Mouse (Mus musculus) liver, embryonic 13.5 days (tissue): ENCODE measurements around the gene Il23a. TPM values are rescaled to one million over a fixed set of nuclear protein-coding genes. Genes with fewer than 3 reads are reported as not detected.
"Not testable (repeated sequence)": the region's sequence is repeated elsewhere in the genome, so short reads cannot be mapped to it uniquely, and the experiment has no call there.

Experiments
- ATAC-seq: fragments of 200-750 bp; cut with Nextera tagmentation; 2 replicates; pipeline ENCODE4 v1.8.0; 2017; ENCODE audit warnings: low read depth, mild to moderate bottlenecking, moderate number of reproducible peaks, moderate library complexity
- DNase-seq: peaks from one replicate; pipeline ENCODE4 v3.0.0; 2022
- H3K27ac ChIP-seq: fragments of 300-500 bp; sonication (generic); 2 replicates; pipeline ENCODE4 v1.5.1; 2015; ENCODE audit warnings: moderate library complexity, mild to moderate bottlenecking, inconsistent platforms
- H3K27me3 ChIP-seq: fragments of 300-500 bp; sonication (generic); 2 replicates; pipeline ENCODE4 v1.6.1; 2015; ENCODE audit warnings: mild to moderate bottlenecking, inconsistent platforms
- H3K36me3 ChIP-seq: fragments of 300-500 bp; sonication (generic); 2 replicates; pipeline ENCODE4 v1.6.1; 2015; ENCODE audit warnings: mild to moderate bottlenecking, inconsistent platforms
- H3K4me1 ChIP-seq: fragments of 300-500 bp; sonication (generic); replicated peaks from 2 replicates; pipeline ENCODE4 v1.6.1; 2015; ENCODE audit warnings: inconsistent platforms
- H3K4me2 ChIP-seq: fragments of 300-500 bp; sonication (generic); 2 replicates; pipeline ENCODE4 v1.6.1; 2015; ENCODE audit warnings: inconsistent platforms, mild to moderate bottlenecking, moderate library complexity
- H3K4me3 ChIP-seq: fragments of 300-500 bp; sonication (generic); replicated peaks from 2 replicates; pipeline ENCODE4 v1.5.1; 2015; ENCODE audit warnings: mild to moderate bottlenecking, inconsistent platforms
- H3K9ac ChIP-seq: fragments of 300-500 bp; sonication (generic); 2 replicates; pipeline ENCODE4 v1.6.1; 2015; ENCODE audit warnings: mild to moderate bottlenecking, inconsistent platforms
- H3K9me3 ChIP-seq: fragments of 300-500 bp; sonication (generic); replicated peaks from 2 replicates; pipeline ENCODE4 v1.6.1; 2016; ENCODE audit warnings: inconsistent platforms
- WGBS: fragments of 180-500 bp; shearing (Covaris S2); methylation state at CpG from one replicate; pipeline ENCODE4 v1.1.7; 2015; ENCODE audit not compliant: insufficient replicate concordance; 5-methylcytosine and 5-hydroxymethylcytosine counted together
- polyA plus RNA-seq: library from polyadenylated mRNA; unstranded; fragments of >200 nt; fragmentation: Nextera tagmentation; extraction: Ambion mirVana; gene quantifications from 2 replicates; pipeline ENCODE4 v1.2.1, GENCODE M21; 2015

Il23a gene
- polyA plus RNA-seq, 1 experiment from 2014 or later: not detected

DNA sequence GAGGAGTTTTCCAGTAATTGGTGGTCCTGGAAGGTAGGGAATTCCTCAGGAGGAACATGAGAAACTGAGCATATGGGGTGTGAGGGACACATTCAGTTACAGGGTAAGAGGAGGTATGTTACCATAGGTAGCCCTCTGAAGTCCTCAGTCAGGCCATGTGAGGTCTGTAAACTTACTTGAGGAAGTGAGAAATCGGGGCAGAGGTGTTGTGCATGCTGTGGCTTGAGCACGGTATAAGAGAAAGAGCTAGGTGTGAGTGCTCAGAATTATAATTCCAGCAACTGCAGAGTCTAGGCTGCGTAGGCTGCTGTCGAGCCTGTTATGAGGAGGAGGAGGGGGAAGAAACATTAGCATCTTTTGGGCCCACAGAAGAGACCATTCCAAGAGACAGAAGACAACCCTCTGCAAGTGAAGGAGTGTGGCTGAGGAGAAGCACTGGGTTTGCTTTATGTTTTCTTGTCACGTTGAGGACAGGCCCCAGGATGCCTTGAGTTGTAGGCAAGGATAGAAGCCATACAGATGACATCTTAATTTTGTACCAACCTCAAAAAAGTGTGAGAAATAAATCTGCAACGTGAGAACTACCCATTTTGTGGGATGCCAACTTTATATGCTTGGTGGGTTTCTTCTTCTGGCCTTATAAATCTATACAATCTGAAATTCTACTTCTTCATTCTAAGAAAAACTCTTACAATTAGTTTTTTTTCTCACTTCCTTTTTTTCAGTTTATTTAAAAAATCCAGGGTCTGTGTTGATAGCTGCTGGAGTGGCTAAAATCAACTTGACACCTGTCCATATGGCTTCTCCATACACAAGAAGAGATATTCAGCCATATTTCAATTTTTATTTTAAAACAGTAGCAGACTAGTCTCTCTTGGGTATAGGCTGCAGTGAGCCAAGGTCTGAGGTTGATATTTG, 34.9 kb downstream of the Il23a start:
- Histone ChIP-seq H3K4me2 (no peak overlapping the region), H3K4me3 (no peak overlapping the region), H3K9ac (no peak overlapping the region), H3K27ac (no peak overlapping the region), H3K36me3 (no peaks in the 10 kb centered on the region), H3K4me1 (peaks cover 4% of the 10 kb centered on the region; the same call in 1 of the 2 replicates), H3K27me3 (no peaks in the 10 kb centered on the region), H3K9me3 (no peaks in the 10 kb centered on the region)
- no peak for DNase-seq
- 65% methylated on average over 6 of the region's 6 CpGs for WGBS
- no peak for ATAC-seq

DNA sequence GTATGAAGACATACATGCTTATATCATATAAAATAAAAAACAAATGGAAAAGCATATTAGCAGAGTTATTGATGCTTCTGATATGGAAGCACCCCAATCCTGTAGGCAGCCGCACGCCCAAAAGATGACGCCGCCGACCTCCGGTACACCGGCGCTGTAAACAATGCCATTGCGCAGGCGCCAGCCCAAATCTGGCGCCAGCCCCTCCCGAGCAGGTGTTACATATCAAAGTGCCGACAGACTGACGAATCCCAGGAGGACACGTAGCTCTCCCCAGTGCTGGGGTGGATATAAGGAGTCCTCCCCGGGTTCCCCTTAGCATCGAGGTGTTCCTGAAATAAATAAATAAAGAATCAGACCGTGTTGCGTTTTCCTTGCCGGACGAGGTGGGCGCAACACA, 36.3 kb downstream of the Il23a start:
- Histone ChIP-seq H3K9me3 (no peaks in the 10 kb centered on the region), H3K27me3 (no peaks in the 10 kb centered on the region), H3K4me2 (no peak overlapping the region), H3K4me1 (peaks cover 4% of the 10 kb centered on the region; the same call in 1 of the 2 replicates), H3K9ac (no peak overlapping the region), H3K27ac (no peak overlapping the region), H3K36me3 (no peaks in the 10 kb centered on the region), H3K4me3 (no peak overlapping the region)
- ATAC-seq (no peak), DNase-seq (no peak)
- 75% methylated on average over 22 of the region's 22 CpGs for WGBS

DNA sequence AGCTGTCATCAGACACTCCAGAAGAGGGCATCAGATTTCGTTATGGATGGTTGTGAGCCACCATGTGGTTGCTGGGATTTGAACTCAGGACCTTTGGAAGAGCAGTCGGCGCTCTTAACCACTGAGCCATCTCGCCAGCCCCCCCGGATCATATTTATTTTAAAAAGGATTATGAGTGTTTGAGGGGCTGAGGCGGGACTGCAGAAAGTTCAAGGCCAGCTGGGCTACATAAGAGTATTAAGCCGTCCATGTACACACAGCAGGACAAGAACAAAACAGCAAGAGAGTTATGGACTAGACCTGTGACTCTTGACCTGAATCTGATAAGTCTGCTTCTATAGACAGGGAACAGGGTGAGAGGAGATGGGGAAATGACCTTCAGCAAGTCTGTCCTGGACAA, 38.2 kb downstream of the Il23a start:
- H3K4me3 ChIP-seq, H3K36me3 ChIP-seq: not testable (repeated sequence)

DNA sequence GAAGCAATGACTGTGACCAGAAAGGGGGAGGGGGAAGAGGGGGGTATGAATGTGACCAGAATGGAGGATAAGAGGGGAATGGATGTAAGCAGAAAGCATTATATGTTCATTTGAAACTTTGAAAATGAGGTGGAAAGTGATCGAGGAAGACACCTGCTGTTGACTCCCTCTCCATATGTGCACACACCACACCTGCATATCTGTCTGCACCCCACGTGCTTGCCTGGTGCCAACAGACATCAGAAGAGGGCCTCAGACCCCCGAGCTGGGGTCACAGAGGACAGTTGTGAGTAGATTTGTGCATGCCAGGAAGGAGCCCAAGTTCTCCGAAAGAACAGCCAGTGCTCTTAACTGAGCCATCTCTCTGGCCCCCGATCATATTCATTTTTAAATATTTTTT, 38.6 kb downstream of the Il23a start:
- Histone ChIP-seq H3K4me2 (no peak overlapping the region), H3K27ac (no peak overlapping the region), H3K9me3 (no peaks in the 10 kb centered on the region), H3K27me3 (no peaks in the 10 kb centered on the region), H3K36me3 (no peaks in the 10 kb centered on the region), H3K9ac (no peak overlapping the region), H3K4me1 (peaks cover 4% of the 10 kb centered on the region; the same call in 1 of the 2 replicates), H3K4me3 (no peak overlapping the region)
- ATAC-seq: no peak
- DNase-seq: no peak
- 59% methylated on average over 5 of the region's 5 CpGs for WGBS

More for the DNA sequence above, 38.2 kb downstream of the Il23a start:
- WGBS: 79% methylated on average over 7 of the region's 7 CpGs
- DNase-seq, H3K4me2 ChIP-seq, H3K9ac ChIP-seq, H3K27ac ChIP-seq, H3K9me3 ChIP-seq, H3K4me1 ChIP-seq, ATAC-seq, H3K27me3 ChIP-seq: not testable (repeated sequence)

DNA sequence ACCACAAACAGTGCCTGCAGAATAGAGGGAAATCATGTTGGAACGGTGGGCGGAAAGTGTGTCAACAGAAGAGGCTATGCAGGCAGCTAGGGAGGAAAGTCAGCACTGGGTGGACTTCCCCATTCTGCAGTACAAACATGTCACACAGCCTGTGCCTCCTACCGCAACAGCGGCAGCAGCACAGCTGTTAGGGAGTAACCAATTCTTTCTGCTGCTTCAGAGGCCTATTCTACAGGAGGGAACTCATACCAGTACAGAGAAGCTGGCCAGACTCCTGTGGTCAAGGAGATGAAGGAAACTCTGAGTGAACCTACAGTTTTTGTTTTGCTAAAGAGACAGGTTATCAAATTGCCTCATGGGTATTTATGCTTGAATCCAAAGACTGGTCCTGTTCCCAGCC, 39.6 kb downstream of the Il23a start:
- H3K9ac ChIP-seq: no peak overlapping the region
- peaks cover 4% of the 10 kb centered on the region; the same call in 1 of the 2 replicates for H3K4me1 ChIP-seq
- no peaks in the 10 kb centered on the region for H3K9me3 ChIP-seq
- H3K27me3 ChIP-seq: no peaks in the 10 kb centered on the region
- ATAC-seq (peak; percentile 52; the same call in 1 of the 2 replicates), DNase-seq (no peak)
- peak overlapping the region; percentile 6; the same call in 1 of the 2 replicates for H3K27ac ChIP-seq
- no peaks in the 10 kb centered on the region for H3K36me3 ChIP-seq
- H3K4me2 ChIP-seq: no peak overlapping the region
- 28% methylated on average over 4 of the region's 4 CpGs for WGBS
- H3K4me3 ChIP-seq: no peak overlapping the region

DNA sequence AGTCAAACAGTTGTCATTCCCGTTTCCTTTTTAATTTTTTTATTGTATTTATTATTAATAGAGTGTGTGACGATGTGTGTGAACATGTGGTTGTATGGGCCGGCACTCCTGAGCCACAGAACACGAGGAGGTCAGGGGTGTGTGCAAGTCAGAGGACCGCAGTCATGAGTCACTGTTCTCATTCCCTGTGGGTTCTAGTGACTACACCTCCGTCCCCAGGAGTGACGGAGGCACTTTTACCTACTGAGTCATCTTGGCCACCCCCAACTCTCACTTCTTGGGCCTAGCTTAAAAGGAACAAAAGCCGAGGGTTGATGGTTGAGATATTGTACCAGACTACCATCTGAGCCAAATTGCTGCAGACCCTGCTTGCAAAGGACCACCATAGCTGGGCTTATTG, 42.2 kb downstream of the Il23a start:
- WGBS: 80% methylated on average over 8 of the region's 8 CpGs
- no peak for DNase-seq
- H3K36me3 ChIP-seq: peaks cover 16% of the 10 kb centered on the region

DNA sequence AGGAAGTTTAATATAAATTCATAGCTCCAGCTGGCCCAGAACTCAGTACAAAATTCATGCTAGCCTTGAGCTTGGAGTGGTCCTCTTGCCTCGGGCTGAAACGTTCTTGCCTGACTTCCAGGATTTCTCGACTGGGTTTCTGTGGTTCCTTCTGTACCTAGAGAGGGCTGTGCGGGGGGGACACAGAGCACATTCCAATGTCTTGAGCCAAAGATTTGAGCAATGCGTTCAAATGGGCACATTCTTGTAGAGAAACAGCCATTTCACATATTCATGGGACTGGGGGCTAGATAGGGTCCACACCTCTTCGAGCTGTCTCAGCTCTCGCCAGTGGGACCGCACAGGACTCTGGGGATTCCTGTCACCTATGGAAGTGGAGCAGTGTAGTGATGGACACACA, 42.6 kb downstream of the Il23a start:
- ATAC-seq (no peak), DNase-seq (no peak)
- Histone ChIP-seq H3K4me1 (peaks cover 4% of the 10 kb centered on the region; the same call in 1 of the 2 replicates), H3K9me3 (no peaks in the 10 kb centered on the region), H3K36me3 (peaks cover 20% of the 10 kb centered on the region), H3K9ac (no peak overlapping the region), H3K4me2 (no peak overlapping the region), H3K27me3 (no peaks in the 10 kb centered on the region), H3K4me3 (no peak overlapping the region), H3K27ac (no peak overlapping the region)
- WGBS: 69% methylated on average over 8 of the region's 8 CpGs

More for the DNA sequence above, 42.2 kb downstream of the Il23a start:
- Histone ChIP-seq H3K4me1 (peaks cover 4% of the 10 kb centered on the region; the same call in 1 of the 2 replicates), H3K4me2 (no peak overlapping the region), H3K27ac (no peak overlapping the region), H3K9ac (no peak overlapping the region), H3K4me3 (no peak overlapping the region), H3K9me3 (no peaks in the 10 kb centered on the region), H3K27me3 (no peaks in the 10 kb centered on the region)
- ATAC-seq: no peak

DNA sequence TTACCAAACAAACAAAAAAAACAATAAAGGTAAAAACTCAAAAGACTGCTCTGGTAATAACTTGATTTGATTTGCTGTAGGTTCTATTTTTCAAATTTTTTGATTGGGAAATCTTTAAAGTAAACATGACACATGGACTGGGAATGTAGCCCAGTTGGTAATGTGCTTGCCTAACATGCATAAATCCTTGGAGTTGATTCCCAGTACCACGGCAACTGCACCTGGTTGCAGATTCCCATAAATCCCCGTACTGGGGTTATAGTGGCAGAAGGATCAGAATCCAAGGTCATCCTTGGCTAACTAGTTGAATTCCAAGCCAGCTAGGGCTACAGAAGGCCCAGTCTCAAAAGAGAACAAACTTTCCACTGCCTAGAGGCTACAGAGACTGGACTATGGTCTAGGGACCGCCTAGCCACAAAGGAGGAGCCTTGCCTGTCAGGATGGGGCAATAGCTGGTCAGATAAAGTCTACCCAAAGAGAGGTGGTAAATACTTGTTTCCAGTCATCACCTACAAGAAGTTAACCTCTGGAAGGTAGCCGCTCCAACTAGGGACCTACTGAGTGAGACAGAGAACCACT, 44.8 kb downstream of the Il23a start, which contains the start of gene Apon:
Gene Apon (plus strand): TSS at position 420 of the 579 bp plus-strand sequence.
- ATAC-seq (no peak), DNase-seq (no peak)
- peak within 1 kb of the TSS; percentile 51; the same call in 1 of the 2 replicates for H3K27ac ChIP-seq
- no peak within 1 kb of the TSS for H3K4me2 ChIP-seq
- H3K4me1 ChIP-seq: no peaks in the 10 kb centered on the region; the same call in 1 of the 2 replicates
- 80% methylated on average over 4 of the region's 4 CpGs for WGBS
- no peaks in the 10 kb centered on the region for H3K9me3 ChIP-seq
- peaks cover 42% of the 10 kb centered on the region for H3K36me3 ChIP-seq
- no peak within 1 kb of the TSS for H3K4me3 ChIP-seq
- no peaks in the 10 kb centered on the region for H3K27me3 ChIP-seq
- no peak within 1 kb of the TSS for H3K9ac ChIP-seq

DNA sequence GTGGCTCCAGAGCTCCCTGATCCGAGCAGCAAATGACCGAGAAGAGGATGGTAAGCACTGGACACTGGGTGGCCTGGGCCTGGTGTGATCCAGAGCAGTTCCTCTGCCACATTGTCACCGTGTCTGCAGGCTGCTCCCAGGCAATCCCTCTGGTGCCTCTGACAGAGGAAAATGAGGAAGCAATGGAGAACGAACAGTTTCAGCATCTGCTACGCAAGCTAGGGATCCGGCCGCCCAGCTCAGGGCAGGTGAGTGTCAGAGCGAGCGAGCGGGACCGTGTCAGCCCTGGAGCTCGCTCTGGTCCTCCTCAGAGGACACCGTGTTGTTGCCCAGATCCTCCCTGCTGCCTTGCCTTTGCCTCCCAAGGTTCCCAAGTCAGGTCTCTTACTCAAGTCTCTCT, 48.0 kb downstream of the Il23a start:
- WGBS: 83% methylated on average over 13 of the region's 13 CpGs
- H3K27ac ChIP-seq: no peak overlapping the region
- H3K36me3 ChIP-seq: peaks cover 74% of the 10 kb centered on the region
- H3K4me2 ChIP-seq: no peak overlapping the region
- H3K4me3 ChIP-seq: no peak overlapping the region
- no peaks in the 10 kb centered on the region for H3K27me3 ChIP-seq
- no peak for ATAC-seq
- no peak for DNase-seq
- no peaks in the 10 kb centered on the region for H3K9me3 ChIP-seq
- H3K4me1 ChIP-seq: no peaks in the 10 kb centered on the region
- H3K9ac ChIP-seq: no peak overlapping the region

DNA sequence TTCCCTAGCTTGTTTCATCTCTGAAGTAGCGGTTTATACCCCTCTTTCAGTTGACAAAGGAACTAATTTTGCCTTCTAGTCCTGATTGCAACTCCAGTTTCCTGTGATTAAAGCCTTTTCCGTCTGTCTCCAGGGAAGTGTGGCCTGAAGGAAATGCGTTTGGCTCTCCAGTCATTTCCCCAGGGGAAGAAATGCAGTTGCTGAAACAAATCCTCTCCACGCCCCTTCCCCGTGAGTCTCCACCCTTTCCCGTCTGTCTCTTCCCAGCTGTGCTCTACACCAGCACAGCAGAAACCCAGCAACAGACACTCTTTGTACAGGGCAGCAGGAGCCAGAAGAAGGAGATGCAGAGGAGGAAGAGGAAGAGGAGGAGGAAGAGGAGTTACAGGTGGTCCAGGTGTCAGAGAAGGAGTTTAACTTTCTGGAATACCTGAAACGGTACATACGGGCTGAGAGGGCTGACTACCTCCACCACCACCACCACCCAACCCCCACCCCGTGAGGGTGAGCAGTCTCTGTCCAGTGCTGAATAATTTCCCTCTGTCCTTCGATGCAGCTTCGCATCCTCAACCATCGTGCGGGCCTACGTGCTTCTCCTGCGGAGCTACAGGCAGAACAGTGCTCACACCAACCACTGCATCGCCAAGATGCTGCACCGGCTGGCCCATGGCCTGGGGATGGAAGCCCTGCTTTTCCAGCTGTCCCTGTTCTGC, 51.4 kb downstream of the Il23a start:
- H3K27ac ChIP-seq: no peak overlapping the region
- no peak for DNase-seq
- WGBS: 86% methylated on average over 17 of the region's 17 CpGs
- no peak overlapping the region for H3K4me3 ChIP-seq
- H3K27me3 ChIP-seq: no peaks in the 10 kb centered on the region
- no peaks in the 10 kb centered on the region for H3K4me1 ChIP-seq
- peaks cover 100% of the 10 kb centered on the region for H3K36me3 ChIP-seq
- no peak for ATAC-seq
- H3K4me2 ChIP-seq: no peak overlapping the region
- no peaks in the 10 kb centered on the region for H3K9me3 ChIP-seq
- no peak overlapping the region for H3K9ac ChIP-seq
